Mouse (Mus musculus): ENCODE data around the gene Tnfaip8l1. TPM values are rescaled to one million over a fixed set of nuclear protein-coding genes. Genes with fewer than 3 reads are reported as not detected.

Tnfaip8l1 gene
- polyA plus RNA-seq, 1 experiment: 4.3 TPM

Other genes starting within 250 kb of the Tnfaip8l1 start
- 0.93 and 1.3 TPM in 2 replicates for gene Zfp119b, start 213.0 kb upstream of the Tnfaip8l1 start, polyA plus RNA-seq (2012; rRNA removed)
- 3.8 and 7.3 TPM in 2 replicates for gene Ebi3, start 209.8 kb upstream of the Tnfaip8l1 start, polyA plus RNA-seq (2012; rRNA removed)
- gene Yju2, start 203.4 kb upstream of the Tnfaip8l1 start, polyA plus RNA-seq (2012; rRNA removed): 8.3 and 8.5 TPM in 2 replicates
- gene Shd, start 192.0 kb upstream of the Tnfaip8l1 start, polyA plus RNA-seq (2012; rRNA removed): 5.8 and 7.2 TPM in 2 replicates
- 0.15 and 0.44 TPM in 2 replicates for gene Fsd1, start 176.0 kb upstream of the Tnfaip8l1 start, polyA plus RNA-seq (2012; rRNA removed)
- 58.4 and 64.6 TPM in 2 replicates for gene Stap2, start 156.9 kb upstream of the Tnfaip8l1 start, polyA plus RNA-seq (2012; rRNA removed)
- gene Mpnd, start 156.8 kb upstream of the Tnfaip8l1 start, polyA plus RNA-seq (2012; rRNA removed): 106 and 110 TPM in 2 replicates
- gene Sh3gl1, start 125.8 kb upstream of the Tnfaip8l1 start, polyA plus RNA-seq (2012; rRNA removed): 58.6 and 73.4 TPM in 2 replicates
- gene Chaf1a, start 122.0 kb upstream of the Tnfaip8l1 start, polyA plus RNA-seq (2012; rRNA removed): 2.8 and 2.9 TPM in 2 replicates
- 100 and 112 TPM in 2 replicates for gene Ubxn6, start 87.4 kb upstream of the Tnfaip8l1 start, polyA plus RNA-seq (2012; rRNA removed)
- 41.4 and 45.4 TPM in 2 replicates for gene Hdgfl2, start 82.8 kb upstream of the Tnfaip8l1 start, polyA plus RNA-seq (2012; rRNA removed)
- gene Plin4, start 52.7 kb upstream of the Tnfaip8l1 start, polyA plus RNA-seq (2012; rRNA removed): 600 and 937 TPM in 2 replicates
- 15.6 and 21.5 TPM in 2 replicates for gene Plin5, start 44.9 kb upstream of the Tnfaip8l1 start, polyA plus RNA-seq (2012; rRNA removed)
- 306 and 347 TPM in 2 replicates for gene Lrg1, start 40.5 kb upstream of the Tnfaip8l1 start, polyA plus RNA-seq (2012; rRNA removed)
- 9.9 and 10.9 TPM in 2 replicates for gene Sema6b, start 22.1 kb upstream of the Tnfaip8l1 start, polyA plus RNA-seq (2012; rRNA removed)
- 88.2 and 96.4 TPM in 2 replicates for gene Mydgf, start 21.4 kb downstream of the Tnfaip8l1 start, polyA plus RNA-seq (2012; rRNA removed)
- gene Dpp9, start 56.4 kb downstream of the Tnfaip8l1 start, polyA plus RNA-seq (2012; rRNA removed): 34.1 and 36.9 TPM in 2 replicates
- 26.8 and 27.7 TPM in 2 replicates for gene Fem1a, start 94.3 kb downstream of the Tnfaip8l1 start, polyA plus RNA-seq (2012; rRNA removed)
- 22.9 and 23.8 TPM in 2 replicates for gene Ticam1, start 114.3 kb downstream of the Tnfaip8l1 start, polyA plus RNA-seq (2012; rRNA removed)
- 40.7 and 53.2 TPM in 2 replicates for gene Plin3, start 130.4 kb downstream of the Tnfaip8l1 start, polyA plus RNA-seq (2012; rRNA removed)
- gene Arrdc5, start 137.8 kb downstream of the Tnfaip8l1 start, polyA plus RNA-seq (2012; rRNA removed): 0.36 and 0.82 TPM in 2 replicates
- 4.8 and 8.0 TPM in 2 replicates for gene Uhrf1, start 140.8 kb downstream of the Tnfaip8l1 start, polyA plus RNA-seq (2012; rRNA removed)
- gene Kdm4b, start 163.6 kb downstream of the Tnfaip8l1 start, polyA plus RNA-seq (2012; rRNA removed): 50.5 and 51.0 TPM in 2 replicates

Measured in gonadal fat pad, adult 2 months (tissue).